Mouse (Mus musculus): ENCODE data around the gene Gm44511. TPM values are rescaled to one million over a fixed set of nuclear protein-coding genes. Genes with fewer than 3 reads are reported as not detected.
A peak's percentile ranks its signal among the peaks of the same experiment; 100 is the strongest.
"Not testable (repeated sequence)": the region's sequence is repeated elsewhere in the genome, so short reads cannot be mapped to it uniquely, and the experiment has no call there.

Gene Gm44511
- polyA plus RNA-seq, 2 experiments from 2014 or later: not detected

DNA sequence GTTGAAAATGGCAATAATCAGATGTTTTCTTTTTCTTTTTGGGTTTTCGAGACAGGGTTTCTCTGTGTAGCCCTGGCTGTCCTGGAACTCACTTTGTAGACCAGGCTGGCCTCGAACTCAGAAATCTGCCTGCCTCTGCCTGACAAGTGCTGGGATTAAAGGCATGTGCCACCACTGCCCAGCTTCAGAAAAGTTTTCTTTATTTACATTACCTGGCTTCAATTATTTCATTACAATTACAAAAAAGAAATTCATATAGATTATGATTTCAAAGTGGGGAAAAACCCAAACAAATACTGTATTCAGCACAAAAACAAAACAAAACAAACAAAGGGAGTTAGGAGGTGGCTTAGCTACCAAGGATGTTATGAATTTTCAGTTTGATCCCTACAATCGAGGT, 14.6 kb upstream of the Gm44511 start:
- ATAC-seq: not testable (repeated sequence)

- ATAC-seq: no peak
These were observed 13.8 kb upstream of the Gm44511 start for GRCm38 (mm10) chr6:128839921-128840320.

- peak; percentile 29 for ATAC-seq
These were observed 13.2 kb upstream of the Gm44511 start for GRCm38 (mm10) chr6:128839266-128839771.

DNA sequence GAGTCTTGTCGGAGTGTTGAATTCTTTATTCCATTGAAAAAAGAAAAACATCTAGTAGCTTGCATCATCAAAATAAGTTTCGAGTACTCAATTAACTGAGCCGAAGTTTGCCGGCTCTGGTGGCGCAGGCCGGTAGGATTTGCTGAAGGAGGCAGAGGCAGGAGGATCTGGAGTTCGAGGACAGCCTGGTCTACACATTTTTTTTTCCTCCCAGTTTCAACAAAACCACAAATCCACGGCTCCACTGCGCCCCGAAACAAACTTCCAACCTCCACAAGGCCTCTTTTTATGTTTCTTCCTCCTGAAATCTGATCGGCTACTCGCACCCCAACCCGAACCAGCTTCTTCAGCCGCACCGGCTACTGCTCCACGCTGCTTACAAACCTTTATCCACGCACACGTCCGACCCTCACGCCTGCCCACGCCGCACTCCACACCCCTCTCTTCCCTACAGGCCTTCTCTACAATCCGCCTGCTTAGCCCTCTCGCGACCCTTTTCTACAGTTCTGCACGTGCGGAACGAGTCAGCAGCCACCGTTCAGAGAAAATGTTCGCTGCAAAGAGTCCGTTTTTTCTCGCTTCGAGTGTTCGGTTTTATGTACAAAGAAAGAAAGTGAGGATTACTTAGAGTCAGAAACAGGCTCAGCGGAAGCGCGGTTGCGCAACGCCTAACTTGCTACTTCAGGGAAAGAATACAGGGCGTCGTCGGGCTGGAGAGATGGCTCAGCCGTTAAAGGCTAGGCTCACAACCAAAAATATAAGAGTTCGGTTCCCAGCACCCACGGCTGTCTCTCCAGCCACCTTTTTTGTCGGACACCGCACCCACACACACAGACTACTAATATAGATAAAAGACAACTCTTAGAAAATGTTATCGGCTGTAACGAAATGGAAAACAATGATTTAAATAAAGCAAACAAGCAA, 12.5 kb upstream of the Gm44511 start:
- peak; percentile 17 for ATAC-seq

DNA sequence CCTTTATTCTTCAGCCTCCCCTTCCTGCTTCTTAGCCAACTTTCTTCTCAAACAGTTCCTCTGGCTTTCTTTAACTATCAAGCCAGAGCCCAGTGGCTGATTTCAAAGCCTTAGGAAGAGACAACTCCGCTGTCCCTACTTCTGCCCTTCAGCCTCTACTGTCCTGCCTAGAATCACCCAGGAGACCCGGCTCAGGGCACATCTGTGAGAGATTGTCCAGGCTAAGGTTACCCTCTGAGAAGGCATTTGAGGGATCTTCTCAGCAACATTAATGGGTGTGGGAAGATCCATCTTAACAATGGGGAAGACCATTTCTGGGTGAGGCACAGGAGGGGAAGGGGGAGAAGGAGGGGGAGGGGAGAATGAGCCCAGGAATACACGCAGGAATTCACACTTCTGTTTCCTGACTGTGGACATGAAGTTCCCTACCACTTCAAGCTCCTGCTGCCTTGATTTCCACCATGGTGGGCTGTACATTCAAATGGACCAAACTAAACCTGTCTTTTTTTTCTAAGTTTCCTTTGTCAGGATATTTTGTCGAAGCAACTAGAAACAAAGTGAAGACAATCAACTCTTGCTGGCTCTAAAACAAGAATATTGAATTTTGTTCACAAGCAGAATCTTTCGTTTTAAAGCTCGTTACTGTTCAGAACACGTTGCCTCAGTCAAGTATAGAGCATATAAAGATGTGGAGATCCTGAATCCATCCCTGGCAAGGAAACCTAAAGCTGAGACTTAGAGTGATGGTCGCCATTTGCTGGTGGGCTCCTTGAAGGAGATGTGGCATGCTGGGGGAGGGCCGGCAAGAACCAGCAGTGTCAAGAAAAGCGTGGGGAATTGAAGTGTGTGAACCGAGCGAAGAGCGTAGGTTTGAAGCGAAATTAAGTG, 11.6 kb upstream of the Gm44511 start:
- no peak for ATAC-seq

DNA sequence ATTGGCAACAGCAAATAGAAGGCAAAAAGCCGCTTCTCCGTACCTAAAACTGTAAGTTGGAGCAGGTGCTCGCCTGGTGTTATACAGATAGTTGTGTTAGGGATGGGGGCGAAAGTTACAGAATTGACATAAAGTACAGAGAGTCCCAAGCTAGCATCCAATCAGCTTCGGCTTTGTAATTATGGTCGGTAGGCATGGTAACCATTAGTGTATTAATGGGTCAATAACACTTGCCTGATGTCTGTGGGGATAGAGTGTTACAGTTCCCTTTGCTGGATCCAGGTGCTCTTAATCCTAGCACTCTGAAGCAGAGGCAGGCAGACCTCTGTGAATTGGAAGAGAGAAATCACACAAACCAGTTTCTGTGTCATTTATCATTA, 10.8 kb upstream of the Gm44511 start:
- ATAC-seq: no peak

DNA sequence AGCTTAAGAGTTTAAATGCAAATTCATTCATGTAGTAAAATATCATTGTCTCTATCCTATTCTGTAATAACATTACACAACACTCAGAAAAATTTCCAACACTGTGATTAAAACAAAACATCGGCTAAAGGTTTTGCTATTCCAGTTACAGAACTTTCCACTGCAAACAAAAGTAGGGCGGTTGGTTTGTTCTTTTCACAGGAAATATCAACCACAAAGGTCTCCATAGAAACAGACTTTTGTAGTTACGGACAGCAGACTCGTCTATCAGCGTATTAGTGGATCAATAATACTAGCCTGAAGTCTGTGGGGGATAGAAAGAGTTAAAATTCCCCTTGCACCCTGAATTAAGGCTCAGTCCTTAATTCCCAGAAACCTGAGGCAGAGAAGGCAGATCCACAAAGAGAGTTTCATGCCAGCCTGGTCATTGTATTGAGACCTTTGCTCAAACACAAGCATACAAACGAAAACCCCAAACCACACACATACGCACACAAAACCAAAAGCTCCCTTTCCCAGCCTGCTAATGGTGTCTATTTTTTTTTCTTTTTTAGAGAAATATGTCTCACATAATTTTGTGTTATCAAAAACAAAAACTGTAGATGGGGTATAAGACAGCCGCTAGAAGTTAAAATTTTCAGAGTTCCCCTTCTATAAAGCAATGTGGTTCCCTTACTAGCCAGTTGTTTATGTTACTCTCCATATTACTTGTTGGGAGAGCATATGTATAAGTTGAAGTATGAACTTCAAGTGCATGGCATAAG, 10.3 kb upstream of the Gm44511 start:
- peak; percentile 36 for ATAC-seq

DNA sequence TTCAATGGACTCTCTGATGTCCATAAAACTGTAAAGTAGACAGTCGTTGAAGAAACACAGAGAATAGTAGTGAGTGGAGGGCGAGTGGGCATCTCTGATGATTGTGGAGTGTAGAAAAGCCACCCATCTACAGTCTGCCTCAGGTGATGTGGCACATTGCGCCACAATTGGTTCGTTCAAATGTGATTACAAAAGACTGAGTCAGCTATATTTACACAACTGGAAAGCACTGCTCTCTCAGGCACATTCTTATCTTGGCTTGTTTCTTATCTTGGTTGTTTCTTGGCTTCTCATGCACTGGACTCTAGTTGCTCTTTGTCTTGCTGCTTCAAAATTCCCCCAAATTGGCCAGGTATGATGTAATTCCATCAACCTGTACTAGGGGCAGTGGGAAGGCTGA, 9.5 kb upstream of the Gm44511 start:
- no peak for ATAC-seq

DNA sequence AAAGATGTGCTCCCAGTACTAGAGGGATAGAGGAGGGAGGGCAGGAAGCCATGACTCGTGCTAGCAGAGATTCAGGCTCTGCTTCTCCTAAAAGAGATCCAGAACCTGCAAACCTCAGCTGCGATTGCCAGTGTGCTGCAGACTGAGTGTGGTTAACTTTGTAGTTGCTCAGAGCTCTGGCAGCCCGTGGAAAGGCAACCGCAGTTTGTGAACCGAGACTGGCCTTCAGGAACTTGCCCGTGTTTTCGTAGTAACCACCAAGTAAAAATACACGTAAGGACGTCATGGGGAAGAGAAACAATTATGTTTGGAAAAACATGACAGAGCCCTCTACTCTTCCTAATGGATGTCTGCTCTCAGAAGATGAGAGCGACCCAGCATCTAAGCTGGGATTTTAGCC, 6.9 kb upstream of the Gm44511 start:
- ATAC-seq: no peak

GRCm38 (mm10) chr6:128829837-128830236, 3.7 kb upstream of the Gm44511 start:
- ATAC-seq: no peak

- ATAC-seq: no peak
These were observed 666 bp upstream of the Gm44511 start for GRCm38 (mm10) chr6:128826781-128827180.

DNA sequence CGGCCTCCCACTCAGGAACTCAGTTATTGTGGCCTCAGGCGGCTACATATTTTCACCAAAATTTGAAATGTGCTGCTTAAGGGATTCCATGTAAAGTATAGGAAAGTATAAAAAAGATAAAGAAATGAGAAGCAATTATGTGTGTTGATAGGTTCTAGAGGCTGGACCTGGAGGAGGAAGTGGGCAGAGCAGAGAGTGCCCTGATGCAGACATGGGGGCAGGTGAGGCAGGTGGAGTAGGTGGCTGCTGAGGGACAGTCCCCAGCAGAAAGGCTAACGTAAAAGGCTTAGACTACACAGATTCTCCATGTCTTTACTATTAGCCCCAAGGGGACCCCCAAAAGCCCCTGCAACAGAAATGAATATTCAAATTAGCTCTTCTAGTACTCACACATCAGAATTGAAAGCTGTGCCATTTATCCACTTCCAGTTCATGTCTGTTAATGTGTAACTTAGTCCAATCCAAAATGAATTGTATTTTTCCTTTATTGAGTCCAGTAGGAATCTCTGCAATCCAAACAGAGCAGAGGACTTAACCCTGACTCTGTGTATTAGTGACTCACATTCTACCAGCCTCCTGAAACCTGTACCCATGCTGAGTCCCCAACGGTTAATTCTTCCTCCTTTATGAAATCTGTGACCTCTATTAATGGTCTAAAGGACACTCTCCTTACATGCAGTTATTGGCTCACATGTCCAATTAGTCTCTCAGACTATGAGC, 7.9 kb downstream of the Gm44511 start:
- ATAC-seq: no peak

GRCm38 (mm10) chr6:128808532-128808931, 17.6 kb downstream of the Gm44511 start:
- peak; percentile 67 for ATAC-seq

DNA sequence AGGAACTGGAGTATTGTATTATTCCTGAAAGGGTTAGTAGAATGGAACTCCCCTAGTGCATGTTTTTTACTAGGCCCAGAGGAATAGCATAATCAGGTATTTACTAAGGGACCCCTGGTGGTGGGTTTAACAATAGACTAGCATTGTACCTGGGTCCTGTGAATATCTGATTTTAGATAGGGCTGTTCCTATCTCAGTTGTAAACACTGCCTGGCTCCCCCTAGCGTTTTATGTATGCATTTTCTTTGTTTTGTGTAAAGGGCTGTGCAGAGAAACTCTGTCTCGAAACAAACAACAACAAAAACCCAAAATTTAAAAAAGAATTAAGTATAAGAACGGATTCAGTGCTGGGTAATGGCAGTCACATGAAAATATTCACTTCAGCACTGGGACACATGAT, 19.1 kb downstream of the Gm44511 start:
- ATAC-seq: no peak

GRCm38 (mm10) chr6:128804823-128805640, 21.1 kb downstream of the Gm44511 start:
- peak; percentile 36 for ATAC-seq

DNA sequence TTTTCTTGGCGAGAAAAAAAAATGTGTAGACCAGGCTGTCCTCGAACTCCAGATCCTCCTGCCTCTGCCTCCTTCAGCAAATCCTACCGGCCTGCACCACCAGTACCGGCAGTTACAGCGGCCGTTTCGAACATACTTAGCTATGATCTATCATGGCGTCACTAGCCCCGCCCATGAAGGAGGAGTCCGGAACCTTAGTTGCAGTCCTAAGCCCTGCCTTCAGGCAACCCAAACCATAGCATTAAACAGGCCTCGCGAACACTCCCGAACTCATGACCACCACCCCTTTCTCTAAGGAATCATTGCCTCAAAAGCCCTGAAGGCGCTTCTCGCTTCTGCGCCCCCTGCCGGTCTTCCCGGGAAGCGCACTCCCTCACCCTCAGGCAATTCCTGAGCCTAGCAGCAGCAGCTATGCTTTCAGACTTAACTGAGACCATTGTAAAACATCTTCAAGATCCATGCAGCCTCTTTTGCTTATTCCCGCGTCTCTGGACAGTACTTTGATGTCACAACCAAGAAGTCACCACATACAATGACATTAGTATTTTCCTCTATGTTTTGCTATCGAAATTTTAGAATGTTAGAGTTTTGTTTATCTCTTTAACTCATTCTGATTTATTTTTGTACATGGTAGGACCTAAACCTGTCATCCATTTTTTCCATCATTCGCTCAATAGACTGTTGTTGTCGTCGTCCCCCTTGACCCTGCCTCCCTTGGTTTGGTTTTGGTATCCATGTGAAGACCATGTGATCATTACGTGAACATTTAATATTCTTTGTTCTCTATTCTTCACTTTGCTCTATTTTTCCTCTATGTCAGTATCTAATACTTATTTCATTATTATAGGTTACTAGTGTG, 22.9 kb downstream of the Gm44511 start:
- peak; percentile 86 for ATAC-seq

GRCm38 (mm10) chr6:128802557-128802956, 23.6 kb downstream of the Gm44511 start:
- ATAC-seq: peak; percentile 1

DNA sequence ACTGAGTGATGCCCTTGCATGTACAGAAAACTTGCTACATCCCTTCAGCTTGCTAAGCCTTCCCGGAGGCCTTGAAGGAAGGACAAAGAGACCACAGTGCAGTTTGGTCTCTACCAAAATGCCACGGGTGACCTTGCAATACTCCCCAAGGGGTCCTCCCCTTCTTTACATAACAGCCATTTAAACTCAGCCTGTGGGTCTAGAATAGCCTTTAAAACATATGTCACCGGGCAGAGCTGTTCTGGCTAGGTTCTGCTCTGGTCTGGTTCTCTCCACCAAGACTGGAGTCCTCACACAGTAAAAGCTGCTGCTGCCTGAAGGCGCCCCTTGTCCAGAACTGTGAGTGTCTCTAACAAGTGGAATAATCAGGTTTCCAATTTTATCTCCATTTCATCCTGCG, 25.4 kb downstream of the Gm44511 start:
- not testable (repeated sequence) for ATAC-seq

DNA sequence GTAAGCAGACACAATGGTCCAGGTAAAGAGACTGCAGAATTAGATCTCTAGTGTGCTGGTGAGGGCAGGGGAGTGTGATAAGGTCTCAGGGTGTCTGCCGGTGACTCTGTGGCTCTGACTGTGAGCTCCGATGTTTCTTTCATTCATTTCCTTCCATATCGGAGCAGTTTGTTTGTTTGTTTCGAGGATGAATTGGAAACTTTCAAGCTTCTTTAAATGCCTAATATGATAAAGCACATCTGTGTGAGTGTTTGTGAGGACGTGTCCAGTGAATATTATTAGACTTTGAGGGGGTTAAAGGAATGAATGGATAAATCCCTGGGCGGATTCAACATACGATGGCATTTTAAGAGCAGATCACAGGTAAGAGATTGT, 26.2 kb downstream of the Gm44511 start:
- ATAC-seq: no peak
